Mouse (Mus musculus) forebrain, embryonic 15.5 days (tissue): ENCODE measurements around the gene Map2k2. TPM values are rescaled to one million over a fixed set of nuclear protein-coding genes. Genes with fewer than 3 reads are reported as not detected.
A peak's percentile ranks its signal among the peaks of the same experiment; 100 is the strongest.

Experiments used
- ATAC-seq: fragments of 200-750 bp; cut with Nextera tagmentation; replicated peaks from 2 replicates; pipeline ENCODE4 v1.8.0; 2017; ENCODE audit warnings: mild to moderate bottlenecking, moderate TSS enrichment, moderate library complexity
- H3K27ac ChIP-seq: fragments of 300-500 bp; sonication (generic); replicated peaks from 2 replicates; pipeline ENCODE4 v1.5.1; 2015; ENCODE audit warnings: mild to moderate bottlenecking, inconsistent platforms
- H3K27me3 ChIP-seq: fragments of 300-500 bp; sonication (generic); 2 replicates; pipeline ENCODE4 v1.6.1; 2015; ENCODE audit warnings: inconsistent platforms
- H3K36me3 ChIP-seq: fragments of 300-500 bp; sonication (generic); 2 replicates; pipeline ENCODE4 v1.6.1; 2015; ENCODE audit warnings: mild to moderate bottlenecking, inconsistent platforms
- H3K4me1 ChIP-seq: fragments of 300-500 bp; sonication (generic); 2 replicates; pipeline ENCODE4 v1.6.1; 2015; ENCODE audit warnings: inconsistent platforms
- H3K4me2 ChIP-seq: fragments of 300-500 bp; sonication (generic); replicated peaks from 2 replicates; pipeline ENCODE4 v1.6.1; 2015; ENCODE audit warnings: mild to moderate bottlenecking, inconsistent platforms
- H3K4me3 ChIP-seq: fragments of 300-500 bp; sonication (generic); 2 replicates; pipeline ENCODE4 v1.5.1; 2015; ENCODE audit warnings: mild to moderate bottlenecking, inconsistent platforms
- H3K9ac ChIP-seq: fragments of 300-500 bp; sonication (generic); replicated peaks from 2 replicates; pipeline ENCODE4 v1.6.1; 2015; ENCODE audit warnings: mild to moderate bottlenecking, inconsistent platforms
- H3K9me3 ChIP-seq: fragments of 300-500 bp; sonication (generic); 2 replicates; pipeline ENCODE4 v1.6.1; 2016; ENCODE audit warnings: inconsistent platforms
- WGBS: fragments of 180-500 bp; shearing (Covaris S2); methylation state at CpG from one replicate; pipeline ENCODE4 v1.1.7; 2015; ENCODE audit warnings: mixed read lengths; 5-methylcytosine and 5-hydroxymethylcytosine counted together
- polyA plus RNA-seq: library from polyadenylated mRNA; unstranded; fragments of >200 nt; fragmentation: Nextera tagmentation; extraction: Ambion mirVana; gene quantifications from 2 replicates; pipeline ENCODE4 v1.2.1, GENCODE M21; 2015

The Map2k2 gene
- polyA plus RNA-seq, 1 experiment from 2014 or later, result 229 TPM

- WGBS, result 91% methylated on average over 10 of the region's 10 CpGs
- no peak overlapping the region for H3K9ac ChIP-seq
- no peaks in the 10 kb centered on the region for H3K9me3 ChIP-seq
- no peak overlapping the region for H3K4me3 ChIP-seq
- H3K27ac ChIP-seq, result no peak overlapping the region
- no peaks in the 10 kb centered on the region for H3K4me1 ChIP-seq
- H3K36me3 ChIP-seq, result peaks cover 94% of the 10 kb centered on the region
- ATAC-seq, result no peak
- no peak overlapping the region for H3K4me2 ChIP-seq
- no peaks in the 10 kb centered on the region for H3K27me3 ChIP-seq
Observed at GRCm38 (mm10) chr10:81119625-81120024, 13.9 kb downstream of the Map2k2 start.

- Histone ChIP-seq H3K36me3 (peaks cover 85% of the 10 kb centered on the region), H3K27ac (no peak overlapping the region), H3K9ac (no peak overlapping the region), H3K4me2 (no peak overlapping the region), H3K27me3 (no peaks in the 10 kb centered on the region), H3K4me1 (no peaks in the 10 kb centered on the region), H3K9me3 (no peaks in the 10 kb centered on the region), H3K4me3 (no peak overlapping the region)
- WGBS, result 82% methylated on average over 7 of the region's 7 CpGs
- ATAC-seq, result no peak
Observed at GRCm38 (mm10) chr10:81120650-81121049, 14.9 kb downstream of the Map2k2 start.

- peaks cover under 1% of the 10 kb centered on the region; the same call in 1 of the 2 replicates for H3K27me3 ChIP-seq
- H3K4me1 ChIP-seq, result no peaks in the 10 kb centered on the region
- no peak overlapping the region for H3K9ac ChIP-seq
- H3K27ac ChIP-seq, result no peak overlapping the region
- no peak overlapping the region for H3K4me2 ChIP-seq
- H3K36me3 ChIP-seq, result peaks cover 65% of the 10 kb centered on the region
- 82% methylated on average over 2 of the region's 2 CpGs for WGBS
- no peak for ATAC-seq
- no peaks in the 10 kb centered on the region for H3K9me3 ChIP-seq
- no peak overlapping the region for H3K4me3 ChIP-seq
Observed at GRCm38 (mm10) chr10:81122889-81123288, 17.2 kb downstream of the Map2k2 start.

DNA sequence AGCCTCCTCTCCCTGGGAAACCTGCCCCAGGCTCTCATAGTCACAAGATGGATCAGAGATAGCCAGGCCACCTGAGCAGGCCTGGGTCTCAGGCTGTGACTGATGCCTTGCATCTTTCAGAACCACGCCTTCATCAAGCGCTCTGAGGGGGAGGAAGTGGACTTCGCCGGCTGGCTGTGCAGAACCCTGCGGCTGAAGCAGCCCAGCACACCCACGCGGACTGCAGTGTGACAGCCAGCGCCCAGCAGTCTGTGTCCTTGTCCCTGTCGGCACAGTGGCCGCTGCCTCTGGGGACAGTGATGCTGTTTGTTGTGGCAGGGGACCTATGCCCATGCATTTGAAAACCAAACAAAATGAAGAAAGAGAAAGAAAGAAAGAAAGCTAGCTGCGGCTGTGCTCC lies 17.8 kb downstream of the Map2k2 start:
- H3K9me3 ChIP-seq, result no peaks in the 10 kb centered on the region

DNA sequence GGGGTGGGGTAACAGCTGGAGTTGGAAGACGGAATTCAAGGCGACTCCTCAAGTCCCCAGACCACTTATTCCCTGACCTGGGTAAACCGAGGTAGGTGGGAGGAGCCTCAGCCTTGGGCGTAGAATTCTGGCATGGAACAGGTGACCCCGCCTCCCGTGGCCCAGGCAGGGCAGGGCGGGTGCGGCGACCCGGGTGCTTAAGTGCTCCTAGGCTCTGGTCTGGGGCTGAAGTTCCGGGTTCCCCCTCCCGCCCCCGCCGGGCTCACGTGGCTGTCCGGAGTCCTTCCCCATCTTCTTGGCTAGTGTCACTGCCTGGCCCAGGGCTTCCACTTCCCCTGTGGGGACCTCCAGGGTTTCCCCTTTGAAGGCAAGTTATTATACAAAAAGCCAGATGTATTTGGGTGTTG lies 28.5 kb downstream of the Map2k2 start:
- ATAC-seq, result no peak
- 2% methylated on average over 16 of the region's 16 CpGs for WGBS
- Histone ChIP-seq H3K9ac (no peak overlapping the region), H3K9me3 (no peaks in the 10 kb centered on the region), H3K27me3 (peaks cover 42% of the 10 kb centered on the region), H3K4me2 (no peak overlapping the region), H3K36me3 (no peaks in the 10 kb centered on the region), H3K27ac (no peak overlapping the region), H3K4me3 (no peak overlapping the region), H3K4me1 (peaks cover 30% of the 10 kb centered on the region)

More for the DNA sequence above, 17.8 kb downstream of the Map2k2 start:
- Histone ChIP-seq H3K4me3 (no peak overlapping the region), H3K36me3 (peaks cover 61% of the 10 kb centered on the region), H3K27ac (no peak overlapping the region), H3K9ac (no peak overlapping the region), H3K27me3 (peaks cover 7% of the 10 kb centered on the region; the same call in 1 of the 2 replicates), H3K4me2 (no peak overlapping the region), H3K4me1 (peaks cover under 1% of the 10 kb centered on the region; the same call in 1 of the 2 replicates)
- no peak for ATAC-seq
- WGBS, result 82% methylated on average over 11 of the region's 11 CpGs

DNA sequence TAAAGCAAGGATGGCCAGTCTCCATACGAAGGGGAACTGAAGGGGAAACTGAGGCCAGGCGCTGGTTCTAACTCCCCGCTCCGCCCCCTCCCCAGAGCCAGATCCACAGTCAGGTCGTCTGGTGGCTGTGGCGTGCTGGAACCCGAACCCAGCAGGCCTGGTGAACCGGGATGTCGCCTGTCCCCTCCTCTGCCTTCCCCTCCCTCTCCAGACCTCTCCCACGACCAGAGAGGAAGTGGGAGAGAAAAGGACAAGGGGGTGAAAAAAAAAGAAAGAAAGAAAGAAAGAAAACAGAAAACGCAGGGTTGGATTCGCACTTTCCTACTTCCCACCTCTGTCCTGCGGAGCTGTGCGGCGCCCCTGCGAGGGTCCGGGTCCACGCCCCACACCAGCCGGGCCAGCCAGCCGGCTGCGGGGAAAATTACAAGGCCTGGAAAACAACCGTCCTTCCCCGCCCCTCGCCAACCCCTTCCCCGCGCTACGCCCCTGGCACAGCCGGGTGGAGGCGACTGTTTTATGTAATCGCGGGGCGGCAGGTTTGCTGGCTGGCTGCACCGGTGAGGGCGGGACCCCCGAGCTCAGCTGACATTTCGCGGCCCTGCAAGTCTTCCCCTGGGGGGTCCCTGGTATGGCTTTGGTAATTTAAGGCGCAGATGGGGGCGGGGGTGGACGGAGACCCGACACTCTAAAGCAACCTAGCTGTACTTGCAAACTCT lies 29.4 kb downstream of the Map2k2 start, which contains the start of gene Zbtb7a:
TSS of gene Zbtb7a (plus strand) at position 255 of the 716 bp plus-strand sequence.
- ATAC-seq, result no peak
- WGBS, result 2% methylated on average over 40 of the region's 41 CpGs
- Histone ChIP-seq H3K9ac (peak within 1 kb of the TSS; percentile 97), H3K4me1 (peaks cover 36% of the 10 kb centered on the region), H3K9me3 (no peaks in the 10 kb centered on the region), H3K4me3 (peak within 1 kb of the TSS; percentile 91), H3K27ac (peak within 1 kb of the TSS; percentile 98), H3K36me3 (no peaks in the 10 kb centered on the region), H3K4me2 (peak within 1 kb of the TSS; percentile 93), H3K27me3 (peaks cover 36% of the 10 kb centered on the region)

DNA sequence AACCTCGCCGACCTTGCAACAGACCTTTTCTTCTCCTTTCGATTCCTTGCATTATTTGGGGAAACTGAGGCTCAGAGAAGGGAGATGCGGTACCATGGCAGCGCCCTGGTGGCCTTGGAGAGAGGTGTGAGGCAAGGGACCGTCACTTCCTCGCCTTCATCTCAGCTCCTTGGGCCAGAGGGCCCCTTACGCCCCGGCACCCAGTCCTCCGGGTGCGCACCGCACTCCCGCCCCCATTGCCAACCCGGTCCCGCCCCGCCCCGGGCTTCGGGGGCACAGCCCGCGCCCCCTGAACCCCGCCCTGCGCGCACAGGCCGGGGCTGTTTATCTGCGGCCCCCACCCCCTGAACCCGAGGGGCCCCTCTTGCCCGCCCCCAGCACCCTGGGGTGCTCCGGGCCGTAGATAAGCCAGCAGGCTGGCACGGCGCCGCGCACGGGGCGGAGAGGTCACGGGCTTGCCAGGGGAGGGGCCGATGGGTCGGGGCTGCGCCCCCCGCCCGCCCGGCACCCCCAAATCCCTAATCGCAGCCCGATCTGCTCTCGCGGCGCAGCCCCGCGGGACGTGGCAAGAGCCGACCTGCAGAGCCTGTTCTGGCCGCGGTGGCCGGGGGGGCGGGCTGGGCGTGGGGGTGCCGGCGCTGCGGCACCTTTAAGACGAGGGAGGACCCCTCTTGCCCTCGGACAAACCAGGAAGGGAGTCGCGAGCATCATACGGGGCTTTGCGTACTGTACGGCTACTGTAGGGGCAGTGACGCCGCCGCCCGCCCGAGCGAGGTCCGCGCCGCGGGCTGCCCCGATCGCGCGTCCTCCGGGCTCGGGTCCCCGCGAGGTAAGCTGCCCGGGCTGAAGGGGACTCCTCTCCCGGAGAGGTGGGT lies 30.4 kb downstream of the Map2k2 start:
- ATAC-seq, result peak; percentile 21; the same call in 1 of the 2 replicates

GRCm38 (mm10) chr10:81136706-81137231 lies 31.1 kb downstream of the Map2k2 start:
- H3K9ac ChIP-seq, result peak overlapping the region; percentile 97
- peak overlapping the region; percentile 93 for H3K4me2 ChIP-seq
- WGBS, result 0% methylated on average over 36 of the region's 50 CpGs
- peaks cover 53% of the 10 kb centered on the region for H3K4me1 ChIP-seq
- no peaks in the 10 kb centered on the region for H3K9me3 ChIP-seq
- ATAC-seq, result peak; percentile 61
- H3K27me3 ChIP-seq, result peaks cover 36% of the 10 kb centered on the region
- H3K36me3 ChIP-seq, result no peaks in the 10 kb centered on the region
- H3K27ac ChIP-seq, result peak overlapping the region; percentile 98
- H3K4me3 ChIP-seq, result peak overlapping the region; percentile 91

More for the DNA sequence above, 30.4 kb downstream of the Map2k2 start:
- Histone ChIP-seq H3K4me3 (peak overlapping the region; percentile 91), H3K27ac (peak overlapping the region; percentile 98), H3K9me3 (no peaks in the 10 kb centered on the region), H3K4me2 (peak overlapping the region; percentile 93), H3K27me3 (peaks cover 36% of the 10 kb centered on the region), H3K4me1 (peaks cover 46% of the 10 kb centered on the region), H3K9ac (peak overlapping the region; percentile 97), H3K36me3 (no peaks in the 10 kb centered on the region)
- WGBS, result under 1% methylated on average over 79 of the region's 86 CpGs

- peak overlapping the region; percentile 89 for H3K4me2 ChIP-seq
- H3K27ac ChIP-seq, result peak overlapping the region; percentile 98
- H3K36me3 ChIP-seq, result no peaks in the 10 kb centered on the region
- H3K27me3 ChIP-seq, result peaks cover 33% of the 10 kb centered on the region
- peaks cover 58% of the 10 kb centered on the region for H3K4me1 ChIP-seq
- WGBS, result under 1% methylated on average over 83 of the region's 89 CpGs
- H3K9ac ChIP-seq, result peak overlapping the region; percentile 76
- no peaks in the 10 kb centered on the region for H3K9me3 ChIP-seq
- ATAC-seq, result peak; percentile 93
- peak overlapping the region; percentile 91 for H3K4me3 ChIP-seq
Observed at GRCm38 (mm10) chr10:81137252-81138130, 31.8 kb downstream of the Map2k2 start.

GRCm38 (mm10) chr10:81138131-81138782 lies 32.5 kb downstream of the Map2k2 start:
- Histone ChIP-seq H3K9ac (peak overlapping the region; percentile 76), H3K27ac (peak overlapping the region; percentile 84), H3K9me3 (no peaks in the 10 kb centered on the region), H3K4me1 (peaks cover 64% of the 10 kb centered on the region), H3K4me2 (peak overlapping the region; percentile 89), H3K36me3 (no peaks in the 10 kb centered on the region), H3K27me3 (peaks cover 27% of the 10 kb centered on the region), H3K4me3 (peak overlapping the region; percentile 91)
- ATAC-seq, result no peak
- under 1% methylated on average over 24 of the region's 24 CpGs for WGBS
